Mouse (Mus musculus) testis, adult 2 months (tissue): Measurements from ENCODE around the gene Tes.

ENCODE experiments used
- CTCF ChIP-seq: fragments of 200-500 bp; IDR thresholded peaks from 2 replicates; pipeline ENCODE4 v1.5.1; 2012; ENCODE audit warnings: low read depth, mild to moderate bottlenecking, inconsistent platforms, low read length, moderate library complexity; ENCODE audit not compliant: control insufficient read depth, insufficient read depth, insufficient replicate concordance
- POLR2A ChIP-seq: fragments of 200-500 bp; IDR thresholded peaks from 2 replicates; pipeline ENCODE4 v1.6.1; 2012; ENCODE audit warnings: low read depth, mild to moderate bottlenecking, inconsistent platforms, low read length, moderate library complexity; ENCODE audit not compliant: control insufficient read depth

GRCm38 (mm10) chr6:17062366-17062765 is 2.6 kb upstream of the Tes start:
- TF ChIP-seq CTCF: no peak
- no peak for TF ChIP-seq POLR2A
